Mouse (Mus musculus) intestine, embryonic 16.5 days (tissue): ENCODE data around the gene Lmx1b. TPM values are rescaled to one million over a fixed set of nuclear protein-coding genes. Genes with fewer than 3 reads are reported as not detected.

Experiments used
- ATAC-seq: fragments of 200-750 bp; cut with Nextera tagmentation; 2 replicates; pipeline ENCODE4 v1.8.0; 2017; ENCODE audit warnings: moderate TSS enrichment, moderate library complexity
- H3K27ac ChIP-seq: fragments of 300-500 bp; sonication (generic); 2 replicates; pipeline ENCODE4 v1.5.1; 2014; ENCODE audit warnings: mild to moderate bottlenecking, low read length
- H3K27me3 ChIP-seq: fragments of 300-500 bp; sonication (generic); replicated peaks from 2 replicates; pipeline ENCODE4 v1.6.1; 2014; ENCODE audit warnings: low read length, control low read depth, mixed read lengths; ENCODE audit not compliant: control insufficient read depth, insufficient read depth
- H3K36me3 ChIP-seq: fragments of 300-500 bp; sonication (generic); 2 replicates; pipeline ENCODE4 v1.6.1; 2014; ENCODE audit warnings: low read length, control low read depth; ENCODE audit not compliant: control insufficient read depth, insufficient read depth
- H3K4me1 ChIP-seq: fragments of 300-500 bp; sonication (generic); 2 replicates; pipeline ENCODE4 v1.6.1; 2014; ENCODE audit warnings: low read length, control low read depth, mixed read lengths; ENCODE audit not compliant: control insufficient read depth, insufficient read depth
- H3K4me2 ChIP-seq: fragments of 300-500 bp; sonication (generic); 2 replicates; pipeline ENCODE4 v1.6.1; 2014; ENCODE audit warnings: low read depth, low read length, control low read depth
- H3K4me3 ChIP-seq: fragments of 300-500 bp; sonication (generic); 2 replicates; pipeline ENCODE4 v1.5.1; 2014; ENCODE audit warnings: mild to moderate bottlenecking, low read length
- H3K9ac ChIP-seq: fragments of 300-500 bp; sonication (generic); 2 replicates; pipeline ENCODE4 v1.6.1; 2014; ENCODE audit warnings: low read depth, low read length
- H3K9me3 ChIP-seq: fragments of 300-500 bp; sonication (generic); 2 replicates; pipeline ENCODE4 v1.6.1; 2016; ENCODE audit warnings: low read length, control low read depth; ENCODE audit not compliant: control insufficient read depth
- WGBS: fragments of 180-500 bp; shearing (Covaris S2); extraction: QIAGEN DNeasy Blood & Tissue Kit; methylation state at CpG from one replicate; pipeline ENCODE4 v1.1.7; 2014; 5-methylcytosine and 5-hydroxymethylcytosine counted together
- polyA plus RNA-seq: library from polyadenylated mRNA; unstranded; fragments of >200 nt; fragmentation: Nextera tagmentation; extraction: Ambion mirVana; gene quantifications from 2 replicates; pipeline ENCODE4 v1.2.1, GENCODE M21; 2015

The Lmx1b gene
- polyA plus RNA-seq, 1 experiment from 2014 or later = not detected

DNA sequence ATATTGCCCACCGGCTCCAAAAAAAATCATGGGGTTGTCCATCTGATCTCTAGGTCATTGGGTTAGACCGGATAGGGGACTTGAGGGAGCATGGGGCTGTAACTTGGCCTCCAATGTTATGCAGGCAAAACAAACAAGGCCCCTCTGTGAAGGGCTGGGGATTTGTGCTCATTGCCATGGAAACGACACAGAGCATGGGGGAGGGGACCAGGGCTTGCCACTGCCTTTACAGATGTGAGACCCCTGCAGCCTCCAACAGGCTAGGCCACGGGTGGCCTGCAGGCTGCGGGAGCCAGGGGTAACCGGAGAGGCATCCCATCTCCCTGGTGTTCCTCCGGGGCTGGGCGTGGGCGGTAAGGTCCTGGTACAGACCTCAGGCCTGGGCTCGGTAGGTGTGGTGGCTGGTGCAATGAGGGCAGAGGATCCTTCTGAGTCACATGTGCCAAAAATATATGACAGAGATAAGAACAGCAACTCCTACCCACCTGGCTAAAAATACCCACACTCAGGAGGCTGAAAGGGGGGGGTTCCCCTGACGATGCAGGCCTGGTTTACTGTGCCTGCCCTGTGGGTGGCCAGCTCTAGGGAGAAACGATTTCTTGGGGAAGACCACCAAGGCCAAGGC is 47.3 kb downstream of the Lmx1b start:
- Histone ChIP-seq H3K36me3 (no peaks in the 10 kb centered on the region), H3K9ac (no peak overlapping the region), H3K4me1 (peaks cover 9% of the 10 kb centered on the region), H3K4me2 (no peak overlapping the region), H3K27ac (no peak overlapping the region), H3K27me3 (no peaks in the 10 kb centered on the region), H3K4me3 (no peak overlapping the region), H3K9me3 (no peaks in the 10 kb centered on the region)
- ATAC-seq = no peak
- 24% methylated on average over 12 of the region's 12 CpGs for WGBS

DNA sequence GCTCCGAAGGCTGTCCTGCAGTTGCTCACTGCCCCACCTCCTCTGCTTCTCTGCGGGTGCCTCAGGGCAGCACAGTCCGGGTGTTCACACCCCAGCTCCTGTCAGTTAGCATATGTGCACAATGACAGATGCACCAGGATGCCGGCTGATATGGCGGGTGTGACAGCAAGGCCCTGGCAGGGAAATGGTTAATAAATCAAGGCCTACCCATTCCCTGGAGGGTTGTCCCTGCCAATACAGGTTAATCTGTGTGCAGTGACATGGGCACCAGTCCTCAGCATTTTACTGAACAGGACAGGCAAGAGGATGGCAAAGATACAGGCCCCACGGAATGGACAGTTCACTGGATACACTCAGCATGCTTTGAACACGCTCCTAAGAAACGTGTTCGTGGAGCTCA is 51.0 kb downstream of the Lmx1b start:
- Histone ChIP-seq H3K27ac (no peak overlapping the region), H3K4me3 (no peak overlapping the region), H3K36me3 (no peaks in the 10 kb centered on the region), H3K4me1 (peaks cover 6% of the 10 kb centered on the region), H3K9me3 (no peaks in the 10 kb centered on the region), H3K9ac (no peak overlapping the region), H3K27me3 (no peaks in the 10 kb centered on the region), H3K4me2 (no peak overlapping the region)
- ATAC-seq = no peak
- 76% methylated on average over 9 of the region's 9 CpGs for WGBS

DNA sequence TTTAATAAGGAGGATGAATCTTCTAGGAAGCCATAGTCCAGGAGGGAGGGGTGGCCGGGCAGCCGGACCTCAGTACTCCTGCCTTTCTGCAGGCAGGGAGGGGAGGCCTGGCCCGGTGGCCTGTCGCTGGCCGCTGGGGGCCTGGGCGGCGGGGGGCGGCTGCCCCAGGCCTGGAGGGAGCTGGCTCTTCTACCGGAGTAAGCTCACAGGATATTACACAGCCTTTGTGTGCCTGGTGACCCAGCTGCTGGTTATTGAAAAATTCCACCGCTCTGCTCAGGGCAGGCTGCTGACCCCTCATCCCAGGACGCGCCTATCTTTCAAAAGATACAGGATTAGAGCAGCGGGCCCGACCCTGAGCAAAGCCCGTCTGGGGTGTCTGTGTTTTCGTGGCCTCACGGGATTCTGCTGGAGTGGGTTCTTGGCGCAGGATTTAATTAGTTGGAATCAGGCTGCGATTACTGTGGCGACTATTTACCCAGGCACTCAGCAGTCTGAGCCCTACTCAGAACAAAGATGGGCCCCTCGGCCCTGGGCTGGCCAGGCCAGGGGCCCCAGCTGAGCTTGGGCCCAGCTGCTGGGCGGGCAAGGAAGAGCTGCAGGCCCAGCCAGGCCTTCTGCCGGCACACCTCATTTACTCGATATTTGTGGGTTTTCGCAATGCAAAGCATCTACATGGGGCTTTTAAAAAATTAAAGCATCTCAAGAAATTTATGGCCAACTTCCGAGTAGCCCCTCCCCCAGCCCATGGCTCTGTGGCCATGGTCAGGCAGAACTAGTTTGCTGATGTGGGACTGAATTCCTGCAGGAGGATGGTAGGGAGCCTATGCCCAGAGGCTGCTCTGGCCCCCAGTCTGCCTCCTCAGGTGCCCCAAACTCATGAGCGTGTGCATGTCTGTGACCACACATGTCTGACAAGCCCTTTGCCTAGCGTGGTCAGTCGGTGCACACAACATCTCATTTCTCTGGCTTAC is 55.1 kb downstream of the Lmx1b start:
- Histone ChIP-seq H3K36me3 (no peaks in the 10 kb centered on the region), H3K4me1 (peaks cover 7% of the 10 kb centered on the region), H3K27ac (no peak overlapping the region), H3K4me3 (no peak overlapping the region), H3K27me3 (peaks cover 30% of the 10 kb centered on the region), H3K9me3 (no peaks in the 10 kb centered on the region), H3K4me2 (no peak overlapping the region), H3K9ac (0 out of 2 replicates have a peak overlapping the region, but pooled peaks have one; percentile 1)
- no peak for ATAC-seq
- 36% methylated on average over 29 of the region's 29 CpGs for WGBS

DNA sequence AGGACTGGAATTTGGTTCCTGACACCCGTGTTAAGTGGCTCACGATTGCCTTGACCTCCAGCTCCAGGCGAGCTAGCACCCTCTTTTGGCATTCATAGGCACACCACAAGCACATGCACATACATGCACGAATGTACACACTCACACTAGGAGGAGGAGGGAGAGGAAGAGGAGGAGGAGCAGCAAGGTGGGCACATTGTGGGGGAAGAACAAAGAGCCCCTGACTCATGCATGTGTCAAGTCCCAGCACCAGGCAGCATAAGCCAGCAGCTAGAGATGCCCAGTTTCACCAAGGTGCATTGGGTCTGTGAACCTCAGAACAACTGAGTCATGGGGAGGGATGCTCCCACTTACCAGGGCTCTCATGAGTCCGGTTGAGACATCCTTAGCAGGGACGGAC is 56.5 kb downstream of the Lmx1b start:
- no peak overlapping the region for H3K9ac ChIP-seq
- H3K9me3 ChIP-seq = no peaks in the 10 kb centered on the region
- no peak for ATAC-seq
- H3K4me1 ChIP-seq = peaks cover 7% of the 10 kb centered on the region
- H3K27ac ChIP-seq = no peak overlapping the region
- no peak overlapping the region for H3K4me2 ChIP-seq
- 34% methylated on average over 6 of the region's 6 CpGs for WGBS
- H3K27me3 ChIP-seq = peaks cover 43% of the 10 kb centered on the region
- H3K36me3 ChIP-seq = no peaks in the 10 kb centered on the region
- H3K4me3 ChIP-seq = no peak overlapping the region

DNA sequence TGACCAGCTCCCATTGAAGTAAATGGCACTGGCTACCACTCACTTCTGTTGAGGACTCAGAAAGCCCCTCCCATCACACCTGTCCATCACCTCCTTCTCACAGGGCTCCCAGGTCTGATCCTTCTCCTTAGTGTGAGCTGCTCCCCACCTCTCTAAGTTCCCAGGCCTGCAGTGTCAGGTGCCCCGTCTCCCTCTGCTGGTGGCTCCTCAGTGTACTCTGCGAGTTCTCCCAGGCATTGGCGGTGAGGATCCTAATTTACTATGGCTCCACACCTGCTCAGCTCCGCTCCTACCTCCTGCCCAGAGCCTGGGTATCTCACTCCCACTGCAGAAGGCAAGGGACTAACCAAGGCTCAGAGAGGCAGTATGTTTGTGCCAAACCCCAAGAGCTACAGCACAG is 57.0 kb downstream of the Lmx1b start:
- H3K36me3 ChIP-seq = no peaks in the 10 kb centered on the region
- H3K4me1 ChIP-seq = peaks cover 7% of the 10 kb centered on the region
- 18% methylated on average over 4 of the region's 4 CpGs for WGBS
- peak; percentile 31; the same call in 1 of the 2 replicates for ATAC-seq
- H3K27ac ChIP-seq = no peak overlapping the region
- peaks cover 48% of the 10 kb centered on the region for H3K27me3 ChIP-seq
- no peaks in the 10 kb centered on the region for H3K9me3 ChIP-seq
- no peak overlapping the region for H3K9ac ChIP-seq
- H3K4me3 ChIP-seq = no peak overlapping the region
- no peak overlapping the region for H3K4me2 ChIP-seq

DNA sequence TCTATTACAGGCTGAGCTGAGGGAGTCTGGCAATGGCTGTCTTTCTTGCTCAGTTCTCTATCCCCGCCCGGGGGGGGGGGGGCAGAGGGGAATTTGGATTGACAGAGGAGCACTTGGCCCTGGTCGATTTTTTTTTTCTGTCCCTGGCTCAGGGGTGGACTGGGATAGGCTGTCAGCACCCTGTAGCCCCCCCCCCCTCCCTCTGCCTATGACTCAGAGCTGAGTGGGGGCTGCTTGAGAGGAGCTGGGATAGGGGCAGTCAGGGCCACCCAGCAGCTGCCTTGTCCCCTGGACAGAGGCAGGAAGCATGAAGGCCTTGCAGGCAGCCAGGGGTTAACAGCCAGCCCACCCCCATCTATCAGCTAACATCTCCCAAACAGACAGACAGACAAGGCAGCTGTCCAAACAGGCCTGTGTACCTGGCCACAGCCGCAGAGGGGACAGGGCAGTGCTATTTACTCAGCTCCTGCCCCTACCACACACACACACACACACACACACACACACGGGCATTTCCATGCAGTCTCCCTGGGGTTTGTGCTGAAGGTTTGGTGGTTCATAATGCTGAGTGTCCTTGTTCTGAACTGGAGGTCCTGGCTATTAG is 57.8 kb downstream of the Lmx1b start:
- H3K9me3 ChIP-seq = no peaks in the 10 kb centered on the region
- no peaks in the 10 kb centered on the region for H3K36me3 ChIP-seq
- no peak overlapping the region for H3K27ac ChIP-seq
- ATAC-seq = peak; percentile 44; the same call in 1 of the 2 replicates
- no peak overlapping the region for H3K4me3 ChIP-seq
- WGBS = 9% methylated on average over 5 of the region's 5 CpGs
- H3K9ac ChIP-seq = no peak overlapping the region
- no peak overlapping the region for H3K4me2 ChIP-seq
- H3K27me3 ChIP-seq = peaks cover 55% of the 10 kb centered on the region
- H3K4me1 ChIP-seq = peaks cover 7% of the 10 kb centered on the region

DNA sequence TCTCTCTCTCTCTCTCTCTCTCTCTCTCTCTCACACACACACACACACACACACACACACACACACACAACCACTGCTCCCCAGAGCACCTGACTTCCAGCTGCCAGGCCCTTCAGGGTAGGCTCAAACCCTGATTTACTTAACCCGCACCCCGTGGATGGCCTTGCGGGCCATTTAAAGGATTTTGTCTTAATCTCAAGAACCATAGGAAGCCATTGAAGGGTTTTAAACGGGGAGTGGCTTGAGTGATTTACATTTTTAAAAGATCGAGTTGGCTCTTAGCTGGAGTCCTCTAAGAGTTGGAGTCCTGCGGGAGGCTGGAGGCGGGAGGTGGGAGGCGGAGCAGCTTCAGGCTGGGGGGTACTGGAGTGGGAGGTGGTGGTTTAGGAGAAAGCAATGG is 58.4 kb downstream of the Lmx1b start:
- Histone ChIP-seq H3K27me3 (peaks cover 55% of the 10 kb centered on the region), H3K36me3 (no peaks in the 10 kb centered on the region), H3K9me3 (no peaks in the 10 kb centered on the region), H3K9ac (no peak overlapping the region), H3K4me1 (peaks cover 7% of the 10 kb centered on the region), H3K4me2 (no peak overlapping the region), H3K4me3 (no peak overlapping the region), H3K27ac (no peak overlapping the region)
- no peak for ATAC-seq
- 16% methylated on average over 8 of the region's 8 CpGs for WGBS

DNA sequence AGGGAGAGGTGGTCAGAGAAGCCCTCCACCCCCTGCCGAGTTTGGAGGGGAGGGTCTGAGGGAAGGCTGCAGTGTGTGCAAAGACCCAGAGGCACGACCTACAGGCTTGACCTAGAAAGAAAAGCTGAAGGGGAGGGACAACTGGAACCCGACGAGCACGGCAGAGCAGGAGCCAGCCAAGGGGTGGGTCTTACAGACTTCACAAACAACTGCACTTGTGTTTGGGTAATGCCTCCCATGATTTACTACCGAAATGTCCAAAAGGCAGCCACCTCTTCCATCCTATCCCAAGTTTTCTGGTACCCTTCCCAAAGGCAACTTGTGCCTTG is 58.9 kb downstream of the Lmx1b start:
- Histone ChIP-seq H3K36me3 (no peaks in the 10 kb centered on the region), H3K9ac (no peak overlapping the region), H3K27me3 (peaks cover 60% of the 10 kb centered on the region), H3K4me1 (peaks cover 7% of the 10 kb centered on the region), H3K9me3 (no peaks in the 10 kb centered on the region), H3K4me2 (no peak overlapping the region), H3K27ac (no peak overlapping the region), H3K4me3 (no peak overlapping the region)
- ATAC-seq = no peak
- 1% methylated on average over 6 of the region's 6 CpGs for WGBS

DNA sequence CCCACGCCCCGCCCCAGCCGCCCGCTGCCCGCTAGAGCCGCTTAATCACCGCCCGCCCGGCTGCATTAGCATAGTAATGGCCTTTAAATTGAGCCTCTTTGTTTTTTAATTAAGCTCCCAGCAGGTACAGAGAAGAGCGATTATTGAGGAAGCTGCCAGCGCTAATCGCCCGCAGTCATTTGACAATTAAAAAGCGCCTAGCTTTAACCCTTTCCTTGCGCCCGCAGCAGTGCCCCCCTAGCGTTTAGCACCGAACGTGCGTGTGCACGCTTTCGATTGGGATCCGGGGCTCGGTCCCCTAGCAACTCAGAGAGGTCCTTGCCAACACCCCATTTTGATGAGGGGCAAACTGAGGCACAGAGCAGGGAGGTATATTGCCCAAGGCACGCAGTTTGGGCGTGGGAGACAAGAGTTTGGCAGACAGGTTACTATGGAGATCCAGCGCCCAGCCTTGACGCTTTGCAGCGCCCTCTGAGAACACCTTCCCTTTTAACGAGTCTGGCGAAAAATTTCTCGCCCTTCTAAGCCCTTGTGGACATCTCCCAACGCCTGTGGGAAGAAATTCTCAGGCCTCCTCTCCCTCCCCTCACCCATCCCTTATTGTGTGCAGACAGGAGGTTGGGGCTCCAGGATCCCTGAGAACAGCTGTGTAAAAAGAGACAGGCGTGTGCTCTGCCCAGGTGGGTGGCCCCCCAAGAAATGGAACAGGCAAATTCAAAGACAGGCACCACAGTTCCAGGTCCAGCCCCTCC is 59.4 kb downstream of the Lmx1b start:
- no peaks in the 10 kb centered on the region for H3K36me3 ChIP-seq
- no peak; the same call in 1 of the 2 replicates for ATAC-seq
- WGBS = 2% methylated on average over 34 of the region's 34 CpGs
- no peak overlapping the region for H3K9ac ChIP-seq
- peak overlapping the region; percentile 42 for H3K4me2 ChIP-seq
- H3K9me3 ChIP-seq = no peaks in the 10 kb centered on the region
- H3K27ac ChIP-seq = no peak overlapping the region
- H3K27me3 ChIP-seq = peaks cover 60% of the 10 kb centered on the region
- peaks cover 7% of the 10 kb centered on the region for H3K4me1 ChIP-seq
- H3K4me3 ChIP-seq = peak overlapping the region; percentile 22
